Mouse (Mus musculus): Measurements from ENCODE around the gene Sept8. TPM values are rescaled to one million over a fixed set of nuclear protein-coding genes. Genes with fewer than 3 reads are reported as not detected.
A peak's percentile ranks its signal among the peaks of the same experiment; 100 is the strongest.

The Sept8 gene
- polyA plus RNA-seq, 1 experiment from 2014 or later, result 22.5 TPM

DNA sequence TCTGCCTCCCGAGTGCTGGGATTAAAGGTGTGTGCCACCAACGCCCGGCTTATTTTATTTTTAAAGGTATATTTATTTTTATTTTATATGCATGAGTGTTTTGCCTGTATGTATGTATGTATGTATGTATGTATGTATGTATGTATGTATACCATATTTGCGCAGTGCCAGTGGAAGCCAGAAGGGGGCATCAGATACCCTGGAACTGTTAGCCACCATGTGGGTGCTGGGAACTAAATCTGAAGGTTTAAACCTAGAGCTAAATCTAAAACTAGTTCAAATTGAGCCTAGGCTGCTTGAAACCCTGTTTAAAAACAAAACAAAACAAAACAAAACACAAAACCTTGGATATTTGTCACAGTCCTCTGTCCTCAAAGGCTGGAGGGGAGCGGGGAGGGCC is 30.1 kb upstream of the Sept8 start:
- Histone ChIP-seq H3K27me3 (ENCODE audit: control insufficient read depth, insufficient read depth, low read length) (peaks cover 5% of the 10 kb centered on the region; the same call in 1 of the 2 replicates), H3K4me1 (ENCODE audit: control insufficient read depth, insufficient read depth, low read length) (0 out of 2 replicates have a peak, but pooled peaks cover 6% of the 10 kb centered on the region), H3K9ac (ENCODE audit: low read length) (no peak overlapping the region), H3K27ac (replicated peaks; ENCODE audit: low read depth, low read length) (no peak overlapping the region), H3K36me3 (ENCODE audit: control insufficient read depth, insufficient read depth, low read length) (no peaks in the 10 kb centered on the region), H3K4me3 (ENCODE audit: low read depth, low read length) (no peak overlapping the region), H3K4me2 (ENCODE audit: low read depth, severe bottlenecking) (no peak overlapping the region), H3K9me3 (ENCODE audit: control insufficient read depth, low read length) (no peaks in the 10 kb centered on the region)
- ATAC-seq (ENCODE audit: insufficient number of reproducible peaks, low FRiP score, low TSS enrichment, low read depth), result no peak
- WGBS, result 95% methylated on average over 5 of the region's 5 CpGs
- no peak for DNase-seq (ENCODE audit: low spot score)

GRCm38 (mm10) chr11:53489421-53489820 is 29.6 kb upstream of the Sept8 start:
- DNase-seq (ENCODE audit: low spot score) (no peak), ATAC-seq (ENCODE audit: insufficient number of reproducible peaks, low FRiP score, low TSS enrichment, low read depth) (no peak)
- H3K27me3 ChIP-seq (ENCODE audit: control insufficient read depth, insufficient read depth, low read length), result peaks cover 5% of the 10 kb centered on the region; the same call in 1 of the 2 replicates
- H3K9ac ChIP-seq (ENCODE audit: low read length), result no peak overlapping the region
- no peak overlapping the region for H3K4me3 ChIP-seq (ENCODE audit: low read depth, low read length)
- H3K27ac ChIP-seq (replicated peaks; ENCODE audit: low read depth, low read length), result no peak overlapping the region
- no peaks in the 10 kb centered on the region for H3K9me3 ChIP-seq (ENCODE audit: control insufficient read depth, low read length)
- 85% methylated on average over 9 of the region's 9 CpGs for WGBS
- no peak overlapping the region for H3K4me2 ChIP-seq (ENCODE audit: low read depth, severe bottlenecking)
- H3K4me1 ChIP-seq (ENCODE audit: control insufficient read depth, insufficient read depth, low read length), result 0 out of 2 replicates have a peak, but pooled peaks cover 6% of the 10 kb centered on the region
- H3K36me3 ChIP-seq (ENCODE audit: control insufficient read depth, insufficient read depth, low read length), result no peaks in the 10 kb centered on the region

DNA sequence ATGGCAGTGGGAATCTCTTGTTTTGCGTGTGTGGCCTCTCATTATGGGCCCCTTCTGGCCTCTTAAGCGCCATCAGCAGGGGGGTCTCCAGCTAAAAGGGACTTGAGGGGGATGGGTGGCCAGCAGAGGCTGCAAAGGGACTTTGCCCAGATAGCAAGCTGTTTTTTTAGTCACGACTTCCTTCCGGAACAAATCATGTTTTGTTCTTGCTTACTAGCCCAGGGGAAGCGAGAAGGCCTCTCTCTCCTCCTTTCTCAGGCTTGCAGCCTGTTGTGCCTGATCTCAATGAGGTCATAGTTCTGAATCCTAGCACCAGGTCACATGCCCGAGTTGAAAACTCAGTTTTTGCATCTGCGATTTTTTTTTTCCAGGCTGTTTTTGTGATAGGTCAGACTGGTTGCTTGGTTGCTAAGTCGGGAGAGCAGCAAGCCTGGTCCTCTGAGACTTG is 27.1 kb upstream of the Sept8 start:
- Histone ChIP-seq H3K4me2 (ENCODE audit: low read depth, severe bottlenecking) (no peak overlapping the region), H3K4me3 (ENCODE audit: low read depth, low read length) (no peak overlapping the region), H3K36me3 (ENCODE audit: control insufficient read depth, insufficient read depth, low read length) (no peaks in the 10 kb centered on the region), H3K27me3 (ENCODE audit: control insufficient read depth, insufficient read depth, low read length) (peaks cover 5% of the 10 kb centered on the region; the same call in 1 of the 2 replicates), H3K4me1 (ENCODE audit: control insufficient read depth, insufficient read depth, low read length) (0 out of 2 replicates have a peak, but pooled peaks cover 4% of the 10 kb centered on the region), H3K9me3 (ENCODE audit: control insufficient read depth, low read length) (no peaks in the 10 kb centered on the region), H3K9ac (ENCODE audit: low read length) (no peak overlapping the region), H3K27ac (replicated peaks; ENCODE audit: low read depth, low read length) (0 out of 2 replicates have a peak overlapping the region, but pooled peaks have one; percentile 6)
- no peak for DNase-seq (ENCODE audit: low spot score)
- 40% methylated on average over 8 of the region's 8 CpGs for WGBS
- ATAC-seq (ENCODE audit: insufficient number of reproducible peaks, low FRiP score, low TSS enrichment, low read depth), result no peak

DNA sequence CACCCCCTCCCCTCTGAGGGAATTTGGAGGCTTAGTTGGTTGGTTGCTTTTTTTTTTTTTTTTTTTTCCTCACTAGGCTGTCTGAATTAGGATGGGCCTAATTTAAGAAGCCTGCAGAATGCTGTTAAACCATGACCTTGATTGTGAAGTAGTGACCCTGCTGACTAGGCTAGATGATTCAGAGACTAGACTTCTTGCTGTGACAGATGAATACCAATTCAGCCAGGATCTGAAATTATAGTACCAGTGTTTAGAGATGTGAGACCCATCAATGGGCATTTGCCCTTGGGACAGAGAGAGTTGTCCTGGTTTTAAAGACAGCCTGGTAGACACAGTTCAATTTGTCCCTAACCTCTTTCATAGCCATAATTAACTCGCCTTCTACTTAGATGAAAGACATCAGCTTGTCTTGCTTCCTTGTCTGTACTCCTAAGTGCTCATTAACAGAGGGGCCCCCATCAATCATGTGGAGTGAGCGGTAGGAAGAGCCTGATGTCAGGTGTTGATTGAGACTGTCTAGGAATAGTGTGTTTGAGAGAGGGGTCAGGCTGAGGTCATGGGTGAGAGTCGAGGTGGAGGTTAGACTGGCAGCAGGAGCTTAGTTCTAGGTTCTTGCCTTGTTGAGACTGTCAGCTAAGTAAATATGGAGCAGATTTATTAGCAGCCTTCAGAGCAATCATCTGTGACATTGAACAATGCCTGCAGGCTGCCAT is 25.7 kb upstream of the Sept8 start:
- ATAC-seq (ENCODE audit: insufficient number of reproducible peaks, low FRiP score, low TSS enrichment, low read depth), result no peak
- no peaks in the 10 kb centered on the region for H3K9me3 ChIP-seq (ENCODE audit: control insufficient read depth, low read length)
- no peak overlapping the region for H3K9ac ChIP-seq (ENCODE audit: low read length)
- no peak overlapping the region for H3K27ac ChIP-seq (replicated peaks; ENCODE audit: low read depth, low read length)
- no peak overlapping the region for H3K4me3 ChIP-seq (ENCODE audit: low read depth, low read length)
- no peaks in the 10 kb centered on the region for H3K4me1 ChIP-seq (ENCODE audit: control insufficient read depth, insufficient read depth, low read length)
- 17% methylated on average over 3 of the region's 3 CpGs for WGBS
- no peak overlapping the region for H3K4me2 ChIP-seq (ENCODE audit: low read depth, severe bottlenecking)
- DNase-seq (ENCODE audit: low spot score), result no peak
- H3K36me3 ChIP-seq (ENCODE audit: control insufficient read depth, insufficient read depth, low read length), result no peaks in the 10 kb centered on the region
- no peaks in the 10 kb centered on the region for H3K27me3 ChIP-seq (ENCODE audit: control insufficient read depth, insufficient read depth, low read length)

GRCm38 (mm10) chr11:53495417-53495816 is 23.6 kb upstream of the Sept8 start:
- 83% methylated on average over 6 of the region's 6 CpGs for WGBS
- Histone ChIP-seq H3K27me3 (ENCODE audit: control insufficient read depth, insufficient read depth, low read length) (no peaks in the 10 kb centered on the region), H3K9me3 (ENCODE audit: control insufficient read depth, low read length) (no peaks in the 10 kb centered on the region), H3K9ac (ENCODE audit: low read length) (no peak overlapping the region), H3K27ac (replicated peaks; ENCODE audit: low read depth, low read length) (no peak overlapping the region), H3K4me3 (ENCODE audit: low read depth, low read length) (no peak overlapping the region), H3K36me3 (ENCODE audit: control insufficient read depth, insufficient read depth, low read length) (no peaks in the 10 kb centered on the region), H3K4me2 (ENCODE audit: low read depth, severe bottlenecking) (no peak overlapping the region), H3K4me1 (ENCODE audit: control insufficient read depth, insufficient read depth, low read length) (no peaks in the 10 kb centered on the region)
- no peak for ATAC-seq (ENCODE audit: insufficient number of reproducible peaks, low FRiP score, low TSS enrichment, low read depth)
- no peak for DNase-seq (ENCODE audit: low spot score)

GRCm38 (mm10) chr11:53496946-53497345 is 22.1 kb upstream of the Sept8 start:
- 72% methylated on average over 6 of the region's 6 CpGs for WGBS
- Histone ChIP-seq H3K9me3 (ENCODE audit: control insufficient read depth, low read length) (no peaks in the 10 kb centered on the region), H3K4me3 (ENCODE audit: low read depth, low read length) (no peak overlapping the region), H3K9ac (ENCODE audit: low read length) (no peak overlapping the region), H3K4me1 (ENCODE audit: control insufficient read depth, insufficient read depth, low read length) (no peaks in the 10 kb centered on the region), H3K27me3 (ENCODE audit: control insufficient read depth, insufficient read depth, low read length) (no peaks in the 10 kb centered on the region), H3K36me3 (ENCODE audit: control insufficient read depth, insufficient read depth, low read length) (no peaks in the 10 kb centered on the region), H3K27ac (replicated peaks; ENCODE audit: low read depth, low read length) (no peak overlapping the region), H3K4me2 (ENCODE audit: low read depth, severe bottlenecking) (no peak overlapping the region)
- ATAC-seq (ENCODE audit: insufficient number of reproducible peaks, low FRiP score, low TSS enrichment, low read depth) (no peak), DNase-seq (ENCODE audit: low spot score) (no peak)

- Histone ChIP-seq H3K4me2 (ENCODE audit: low read depth, severe bottlenecking) (peak overlapping the region; percentile 21; the same call in 1 of the 2 replicates), H3K4me1 (ENCODE audit: control insufficient read depth, insufficient read depth, low read length) (no peaks in the 10 kb centered on the region), H3K36me3 (ENCODE audit: control insufficient read depth, insufficient read depth, low read length) (no peaks in the 10 kb centered on the region), H3K9ac (ENCODE audit: low read length) (no peak overlapping the region), H3K9me3 (ENCODE audit: control insufficient read depth, low read length) (no peaks in the 10 kb centered on the region), H3K4me3 (ENCODE audit: low read depth, low read length) (no peak overlapping the region), H3K27me3 (ENCODE audit: control insufficient read depth, insufficient read depth, low read length) (no peaks in the 10 kb centered on the region), H3K27ac (replicated peaks; ENCODE audit: low read depth, low read length) (no peak overlapping the region)
- DNase-seq (ENCODE audit: low spot score) (peak; percentile 46), ATAC-seq (ENCODE audit: insufficient number of reproducible peaks, low FRiP score, low TSS enrichment, low read depth) (no peak)
- 12% methylated on average over 11 of the region's 11 CpGs for WGBS
Observed at GRCm38 (mm10) chr11:53500569-53500968, 18.5 kb upstream of the Sept8 start.

GRCm38 (mm10) chr11:53502039-53502765 is 16.9 kb upstream of the Sept8 start:
- no peak overlapping the region for H3K27ac ChIP-seq (replicated peaks; ENCODE audit: low read depth, low read length)
- no peaks in the 10 kb centered on the region for H3K4me1 ChIP-seq (ENCODE audit: control insufficient read depth, insufficient read depth, low read length)
- ATAC-seq (ENCODE audit: insufficient number of reproducible peaks, low FRiP score, low TSS enrichment, low read depth) (no peak), DNase-seq (ENCODE audit: low spot score) (no peak)
- no peaks in the 10 kb centered on the region for H3K9me3 ChIP-seq (ENCODE audit: control insufficient read depth, low read length)
- no peaks in the 10 kb centered on the region for H3K36me3 ChIP-seq (ENCODE audit: control insufficient read depth, insufficient read depth, low read length)
- WGBS, result 76% methylated on average over 8 of the region's 8 CpGs
- no peak overlapping the region for H3K4me3 ChIP-seq (ENCODE audit: low read depth, low read length)
- H3K4me2 ChIP-seq (ENCODE audit: low read depth, severe bottlenecking), result no peak overlapping the region
- no peak overlapping the region for H3K9ac ChIP-seq (ENCODE audit: low read length)
- H3K27me3 ChIP-seq (ENCODE audit: control insufficient read depth, insufficient read depth, low read length), result no peaks in the 10 kb centered on the region
